Mouse (Mus musculus) stomach, embryonic 14.5 days (tissue): ENCODE results near the gene Gm9195. TPM values are rescaled to one million over a fixed set of nuclear protein-coding genes. Genes with fewer than 3 reads are reported as not detected.

Experiments used
- ATAC-seq: fragments of 200-750 bp; cut with Nextera tagmentation; 2 replicates; pipeline ENCODE4 v1.8.0; 2017; ENCODE audit warnings: low read depth, moderate TSS enrichment; ENCODE audit not compliant: insufficient number of reproducible peaks, insufficient read depth, low FRiP score
- H3K27ac ChIP-seq: fragments of 300-500 bp; sonication (generic); 2 replicates; pipeline ENCODE4 v1.5.1; 2014; ENCODE audit warnings: mild to moderate bottlenecking, low read length, moderate library complexity, mixed read lengths
- H3K27me3 ChIP-seq: fragments of 300-500 bp; sonication (generic); 2 replicates; pipeline ENCODE4 v1.6.1; 2014; ENCODE audit warnings: low read length, control low read depth, mixed read lengths; ENCODE audit not compliant: control insufficient read depth, insufficient read depth
- H3K36me3 ChIP-seq: fragments of 300-500 bp; sonication (generic); 2 replicates; pipeline ENCODE4 v1.6.1; 2014; ENCODE audit warnings: mild to moderate bottlenecking, control low read depth, low read length, moderate library complexity, mixed read lengths; ENCODE audit not compliant: control insufficient read depth, insufficient read depth
- H3K4me1 ChIP-seq: fragments of 300-500 bp; sonication (generic); 2 replicates; pipeline ENCODE4 v1.6.1; 2014; ENCODE audit warnings: low read length, control low read depth, mixed read lengths; ENCODE audit not compliant: control insufficient read depth, insufficient read depth
- H3K4me2 ChIP-seq: fragments of 300-500 bp; sonication (generic); replicated peaks from 2 replicates; pipeline ENCODE4 v1.6.1; 2014; ENCODE audit warnings: low read depth, low read length, control low read depth
- H3K4me3 ChIP-seq: fragments of 300-500 bp; sonication (generic); 2 replicates; pipeline ENCODE4 v1.5.1; 2014; ENCODE audit warnings: low read depth, low read length, control low read depth
- H3K9ac ChIP-seq: fragments of 300-500 bp; sonication (generic); replicated peaks from 2 replicates; pipeline ENCODE4 v1.6.1; 2014; ENCODE audit warnings: low read depth, mild to moderate bottlenecking, control low read depth, low read length, moderate library complexity, mixed read lengths
- H3K9me3 ChIP-seq: fragments of 300-500 bp; sonication (generic); 2 replicates; pipeline ENCODE4 v1.6.1; 2016; ENCODE audit warnings: low read depth, low read length, control low read depth; ENCODE audit not compliant: control insufficient read depth
- WGBS: fragments of 180-500 bp; shearing (Covaris S2); extraction: QIAGEN DNeasy Blood & Tissue Kit; methylation state at CpG from one replicate; pipeline ENCODE4 v1.1.7; 2014; 5-methylcytosine and 5-hydroxymethylcytosine counted together
- polyA plus RNA-seq: library from polyadenylated mRNA; unstranded; fragments of >200 nt; fragmentation: Nextera tagmentation; extraction: Ambion mirVana; gene quantifications from 2 replicates; pipeline ENCODE4 v1.2.1, GENCODE M21; 2014

The Gm9195 gene
- polyA plus RNA-seq, 1 experiment from 2014 or later = not detected

- Histone ChIP-seq H3K9ac (no peak overlapping the region), H3K4me1 (no peaks in the 10 kb centered on the region), H3K9me3 (no peaks in the 10 kb centered on the region), H3K4me2 (no peak overlapping the region), H3K36me3 (no peaks in the 10 kb centered on the region), H3K4me3 (no peak overlapping the region), H3K27me3 (no peaks in the 10 kb centered on the region), H3K27ac (no peak overlapping the region)
- ATAC-seq = no peak
- WGBS = 96% methylated on average over 3 of the region's 3 CpGs
Observed at GRCm38 (mm10) chr14:72466384-72466783, 25.3 kb downstream of the Gm9195 start.

- ATAC-seq = no peak
- H3K9ac ChIP-seq = no peak overlapping the region
- H3K4me1 ChIP-seq = no peaks in the 10 kb centered on the region
- no peaks in the 10 kb centered on the region for H3K9me3 ChIP-seq
- no peaks in the 10 kb centered on the region for H3K27me3 ChIP-seq
- WGBS = 64% methylated on average over 1 of the region's 1 CpGs
- no peak overlapping the region for H3K27ac ChIP-seq
- H3K4me3 ChIP-seq = no peak overlapping the region
- no peaks in the 10 kb centered on the region for H3K36me3 ChIP-seq
- no peak overlapping the region for H3K4me2 ChIP-seq
Observed at GRCm38 (mm10) chr14:72461591-72461990, 30.0 kb downstream of the Gm9195 start.

- 80% methylated on average over 2 of the region's 2 CpGs for WGBS
- Histone ChIP-seq H3K36me3 (no peaks in the 10 kb centered on the region), H3K27ac (no peak overlapping the region), H3K9ac (no peak overlapping the region), H3K4me1 (no peaks in the 10 kb centered on the region), H3K9me3 (no peaks in the 10 kb centered on the region), H3K27me3 (no peaks in the 10 kb centered on the region), H3K4me3 (no peak overlapping the region), H3K4me2 (no peak overlapping the region)
- ATAC-seq = no peak
Observed at GRCm38 (mm10) chr14:72460291-72460690, 31.3 kb downstream of the Gm9195 start.

DNA sequence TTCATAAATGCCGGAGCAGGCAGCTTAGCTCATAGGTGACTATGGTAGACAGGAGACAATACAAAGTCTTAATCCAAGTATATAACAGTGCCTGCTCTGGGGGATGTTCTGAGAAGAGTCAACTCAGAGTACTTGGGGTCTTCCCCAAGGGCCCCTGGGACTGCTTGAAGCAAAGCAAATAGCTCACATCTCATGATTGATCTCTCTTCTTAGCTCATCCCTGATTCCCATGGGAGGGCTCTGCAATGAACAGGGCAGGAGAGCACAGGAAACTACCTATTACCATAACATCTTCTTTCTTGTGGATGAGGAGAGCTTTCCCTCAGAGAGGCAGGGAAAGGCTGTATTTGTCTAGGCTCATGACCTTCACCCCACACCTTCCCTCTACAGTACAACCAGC lies 32.7 kb downstream of the Gm9195 start:
- WGBS = 91% methylated on average over 1 of the region's 1 CpGs
- ATAC-seq = no peak
- no peaks in the 10 kb centered on the region for H3K4me1 ChIP-seq

GRCm38 (mm10) chr14:72447141-72448091 lies 44.2 kb downstream of the Gm9195 start:
- H3K27me3 ChIP-seq = no peaks in the 10 kb centered on the region
- 57% methylated on average over 9 of the region's 9 CpGs for WGBS
- H3K4me2 ChIP-seq = no peak overlapping the region
- no peak for ATAC-seq
- no peak overlapping the region for H3K27ac ChIP-seq
- H3K9me3 ChIP-seq = no peaks in the 10 kb centered on the region
- H3K4me3 ChIP-seq = no peak overlapping the region
- H3K36me3 ChIP-seq = no peaks in the 10 kb centered on the region
- H3K4me1 ChIP-seq = no peaks in the 10 kb centered on the region
- no peak overlapping the region for H3K9ac ChIP-seq

More for the DNA sequence above, 32.7 kb downstream of the Gm9195 start:
- no peak overlapping the region for H3K4me2 ChIP-seq
- H3K4me3 ChIP-seq = no peak overlapping the region
- H3K9ac ChIP-seq = no peak overlapping the region
- H3K9me3 ChIP-seq = no peaks in the 10 kb centered on the region
- no peak overlapping the region for H3K27ac ChIP-seq
- no peaks in the 10 kb centered on the region for H3K27me3 ChIP-seq
- no peaks in the 10 kb centered on the region for H3K36me3 ChIP-seq

- ATAC-seq = no peak
- Histone ChIP-seq H3K27ac (no peak overlapping the region), H3K9me3 (no peaks in the 10 kb centered on the region), H3K9ac (no peak overlapping the region), H3K4me3 (no peak overlapping the region), H3K4me1 (no peaks in the 10 kb centered on the region), H3K4me2 (no peak overlapping the region), H3K27me3 (no peaks in the 10 kb centered on the region), H3K36me3 (no peaks in the 10 kb centered on the region)
- WGBS = 73% methylated on average over 11 of the region's 11 CpGs
Observed at GRCm38 (mm10) chr14:72442936-72443335, 48.7 kb downstream of the Gm9195 start.

- H3K27ac ChIP-seq = no peak overlapping the region
- no peak overlapping the region for H3K4me2 ChIP-seq
- H3K36me3 ChIP-seq = no peaks in the 10 kb centered on the region
- H3K4me3 ChIP-seq = no peak overlapping the region
- H3K4me1 ChIP-seq = no peaks in the 10 kb centered on the region
- no peaks in the 10 kb centered on the region for H3K27me3 ChIP-seq
- no peaks in the 10 kb centered on the region for H3K9me3 ChIP-seq
- ATAC-seq = no peak
- H3K9ac ChIP-seq = no peak overlapping the region
- WGBS = 88% methylated on average over 7 of the region's 7 CpGs
Observed at GRCm38 (mm10) chr14:72440929-72441328, 50.7 kb downstream of the Gm9195 start.

DNA sequence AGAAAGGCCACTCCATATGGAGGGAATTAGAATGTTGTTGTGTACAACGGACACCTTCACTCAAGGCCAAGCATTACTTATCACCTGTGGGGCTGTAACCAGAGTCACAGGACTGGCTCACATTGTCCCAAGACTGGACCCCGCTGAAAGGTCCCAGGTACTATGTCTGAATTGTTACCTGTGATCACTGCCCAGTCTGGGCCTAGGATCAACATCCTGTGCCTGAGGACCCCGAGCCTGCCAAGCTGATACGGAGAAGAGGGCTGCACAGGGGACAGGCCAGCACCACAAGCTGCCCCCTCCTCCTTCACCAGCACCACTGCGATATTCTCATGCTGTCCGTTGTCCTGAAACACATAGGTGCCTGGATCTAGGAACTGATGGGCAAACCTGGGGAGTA lies 51.2 kb downstream of the Gm9195 start:
- ATAC-seq = no peak
- H3K9me3 ChIP-seq = no peaks in the 10 kb centered on the region
- no peak overlapping the region for H3K4me2 ChIP-seq
- no peak overlapping the region for H3K9ac ChIP-seq
- WGBS = 72% methylated on average over 6 of the region's 6 CpGs
- H3K27me3 ChIP-seq = no peaks in the 10 kb centered on the region
- H3K27ac ChIP-seq = no peak overlapping the region
- H3K36me3 ChIP-seq = no peaks in the 10 kb centered on the region
- H3K4me1 ChIP-seq = no peaks in the 10 kb centered on the region
- no peak overlapping the region for H3K4me3 ChIP-seq
